24 mouse cellular contexts compared by ENCODE assay signal in genomic region chr7:130782501-130783050, GRCm38 (mm10). TPM values are rescaled to one million over a fixed set of nuclear protein-coding genes. Genes with fewer than 3 reads are reported as not detected.
"Had no signal": no experiment of that assay in that cellular context is flagged by ENCODE, and none has a peak within 500 bp of the region (broad histone marks: within the 10 kb centered on the region; RNA-seq: fewer than 3 reads in every experiment).

No protein-coding gene starts in this region.

- H3K4me3 ChIP-seq: kidney, embryonic 15.5 days; left cerebral cortex, adult 2 months; limb, embryonic 12.5 days; limb, embryonic 15.5 days; megakaryocyte, embryonic 14.5 days; midbrain, embryonic 10.5 days; midbrain, embryonic 15.5 days; neural tube, embryonic 12.5 days; neural tube, embryonic 15.5 days; stomach, embryonic 15.5 days had no signal

- H3K9ac ChIP-seq: kidney, embryonic 15.5 days; limb, embryonic 12.5 days; limb, embryonic 15.5 days; liver, embryonic 14.5 days; liver, postnatal 0 days; lung, embryonic 14.5 days; midbrain, embryonic 15.5 days; neural tube, embryonic 12.5 days; neural tube, embryonic 15.5 days; stomach, embryonic 15.5 days had no signal

- H3K4me1 ChIP-seq: megakaryocyte, embryonic 14.5 days; midbrain, embryonic 10.5 days; midbrain, embryonic 15.5 days had no signal

- H3K9me3 ChIP-seq: kidney, embryonic 15.5 days; limb, embryonic 12.5 days; limb, embryonic 15.5 days; megakaryocyte, embryonic 14.5 days; midbrain, embryonic 10.5 days; midbrain, embryonic 15.5 days; neural tube, embryonic 12.5 days; neural tube, embryonic 15.5 days; stomach, embryonic 15.5 days had no signal

- H3K27ac ChIP-seq: kidney, embryonic 15.5 days; left cerebral cortex, adult 2 months; limb, embryonic 12.5 days; limb, embryonic 15.5 days; liver, embryonic 14.5 days; macrophage; midbrain, embryonic 10.5 days; midbrain, embryonic 15.5 days; neural tube, embryonic 12.5 days; neural tube, embryonic 15.5 days; stomach, embryonic 15.5 days had no signal

- ATAC-seq: liver, postnatal 0 days; lung, postnatal 0 days; midbrain, embryonic 15.5 days had no signal

- DNase-seq: kidney, postnatal 10 days; kidney, postnatal 36 days; layer of hippocampus, postnatal 36 days; liver, postnatal 0 days; lung, embryonic 14.5 days; right cerebral cortex, adult 18-20 months; right cerebral cortex, postnatal 14 days; right cerebral cortex, postnatal 4 days; spleen, adult 18-20 months; thymus, postnatal 25 days had no signal

- H3K36me3 ChIP-seq: kidney, embryonic 15.5 days; limb, embryonic 12.5 days; limb, embryonic 15.5 days; midbrain, embryonic 10.5 days; midbrain, embryonic 15.5 days; neural tube, embryonic 12.5 days; neural tube, embryonic 15.5 days; stomach, embryonic 15.5 days had no signal

- H3K4me2 ChIP-seq: kidney, embryonic 15.5 days; limb, embryonic 12.5 days; limb, embryonic 15.5 days; liver, embryonic 11.5 days; lung, embryonic 14.5 days; midbrain, embryonic 15.5 days; neural tube, embryonic 12.5 days; neural tube, embryonic 15.5 days; stomach, embryonic 15.5 days had no signal

- H3K27me3 ChIP-seq: kidney, embryonic 15.5 days; limb, embryonic 12.5 days; limb, embryonic 15.5 days; midbrain, embryonic 15.5 days; neural tube, embryonic 12.5 days; neural tube, embryonic 15.5 days; stomach, embryonic 15.5 days had no signal

RNA-seq across cellular contexts. Expression of gene Btbd16, which starts 8.7 kb away (rescaled TPM):
- polyA plus RNA-seq: kidney, embryonic 15.5 days; limb, embryonic 12.5 days; liver, embryonic 11.5 days; lung, embryonic 14.5 days; lung, postnatal 0 days; macrophage; midbrain, embryonic 10.5 days; midbrain, embryonic 15.5 days; neural tube, embryonic 15.5 days had no signal
